Mouse (Mus musculus): ENCODE data around the gene Daam1.
A peak's percentile ranks its signal among the peaks of the same experiment; 100 is the strongest.

Gene Daam1

DNA sequence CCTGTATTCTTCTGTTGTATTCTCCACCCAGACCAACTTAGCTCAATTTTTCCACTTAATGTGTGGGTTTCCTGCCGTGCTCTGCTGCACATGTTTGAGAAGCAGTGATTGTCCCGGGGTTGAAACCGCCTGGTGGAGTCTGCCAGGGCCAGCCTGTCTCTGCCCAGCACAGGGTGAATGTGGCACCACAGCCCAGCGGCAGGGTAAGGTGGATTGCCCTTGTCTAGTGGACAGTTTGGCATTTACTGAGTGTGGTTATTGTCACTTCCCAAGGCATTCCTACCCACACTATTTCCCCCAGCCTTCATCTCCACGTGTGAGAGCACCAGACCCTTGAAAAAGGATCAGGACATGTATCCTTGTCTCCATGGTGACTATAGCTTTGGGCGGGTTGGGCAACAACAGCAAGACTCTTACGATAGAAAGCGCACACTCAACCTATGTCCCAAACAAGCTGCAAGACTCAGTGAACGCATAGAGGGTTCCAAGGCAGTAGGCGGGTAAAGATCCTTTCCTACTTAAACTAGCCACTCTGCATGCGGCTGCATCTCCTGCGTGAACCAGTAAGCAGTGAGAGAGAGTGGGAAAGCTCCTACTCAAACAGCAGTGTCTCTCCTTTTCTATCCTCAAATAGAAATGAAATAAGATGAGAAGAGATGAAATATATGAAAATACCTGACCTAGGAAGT, 139.2 kb downstream of the Daam1 start:
- no peak for DNase-seq (ENCODE audit: low spot score in 2 of 2)

DNA sequence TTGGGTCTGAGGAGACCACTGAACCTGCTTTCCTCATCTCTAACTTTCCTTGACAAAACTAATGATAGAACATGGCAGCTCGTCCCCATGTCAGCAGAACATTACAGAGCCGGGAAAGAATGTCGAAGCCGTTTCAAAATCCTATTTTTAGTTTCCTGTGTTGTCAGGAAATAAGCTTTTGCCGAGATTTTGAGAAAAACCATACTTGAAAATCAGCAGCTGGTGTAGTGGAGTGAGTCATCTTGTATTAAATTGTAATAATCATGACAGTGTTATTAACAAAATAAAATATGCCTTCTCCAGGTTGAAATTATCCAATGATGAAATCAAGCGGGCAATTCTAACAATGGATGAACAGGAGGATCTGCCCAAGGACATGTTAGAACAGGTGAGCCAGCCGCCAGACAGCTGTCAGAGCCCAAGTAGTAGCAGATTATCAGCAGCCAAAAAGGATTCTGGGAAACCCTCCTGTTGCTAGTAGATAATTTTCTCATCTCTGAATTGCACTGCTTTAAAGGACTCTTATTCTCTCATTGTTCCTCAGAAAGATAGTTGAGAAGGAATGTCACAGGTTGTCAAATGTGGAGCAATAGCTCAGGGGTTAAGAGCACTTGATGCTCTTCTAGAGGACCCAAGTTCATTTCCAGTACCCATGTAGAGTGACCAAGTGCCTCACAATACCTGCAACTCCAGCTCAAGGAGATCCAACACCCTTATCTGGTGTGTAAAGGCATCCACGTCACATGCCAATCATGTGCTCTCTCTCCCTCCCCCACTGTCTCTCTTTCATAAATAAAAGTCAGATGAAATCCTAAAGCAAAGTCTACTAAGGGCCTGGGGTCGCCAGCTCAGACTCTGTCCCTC, 140.1 kb downstream of the Daam1 start:
- DNase-seq (ENCODE audit: low spot score in 2 of 2): no peak

DNA sequence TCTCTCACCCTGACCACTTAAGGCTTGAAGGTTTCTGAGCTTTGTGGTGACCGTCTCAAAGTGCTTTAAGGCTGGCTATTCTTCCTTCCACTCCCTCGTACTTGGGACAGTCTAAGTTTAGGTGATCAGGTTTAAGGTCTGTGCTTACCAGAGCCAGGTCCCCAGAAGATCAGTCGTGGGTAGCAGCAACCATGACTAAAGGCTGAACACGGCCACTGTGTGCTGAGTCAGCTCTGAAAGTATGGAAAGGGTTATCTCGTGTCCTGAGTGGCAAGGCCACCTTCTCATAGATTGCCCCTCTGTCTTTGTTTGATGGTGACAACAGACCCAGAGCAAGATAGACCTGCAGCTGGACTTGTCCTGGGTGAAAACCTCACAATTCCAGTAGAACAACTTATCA, 141.2 kb downstream of the Daam1 start:
- DNase-seq (ENCODE audit: low spot score in 2 of 2): no peak

DNA sequence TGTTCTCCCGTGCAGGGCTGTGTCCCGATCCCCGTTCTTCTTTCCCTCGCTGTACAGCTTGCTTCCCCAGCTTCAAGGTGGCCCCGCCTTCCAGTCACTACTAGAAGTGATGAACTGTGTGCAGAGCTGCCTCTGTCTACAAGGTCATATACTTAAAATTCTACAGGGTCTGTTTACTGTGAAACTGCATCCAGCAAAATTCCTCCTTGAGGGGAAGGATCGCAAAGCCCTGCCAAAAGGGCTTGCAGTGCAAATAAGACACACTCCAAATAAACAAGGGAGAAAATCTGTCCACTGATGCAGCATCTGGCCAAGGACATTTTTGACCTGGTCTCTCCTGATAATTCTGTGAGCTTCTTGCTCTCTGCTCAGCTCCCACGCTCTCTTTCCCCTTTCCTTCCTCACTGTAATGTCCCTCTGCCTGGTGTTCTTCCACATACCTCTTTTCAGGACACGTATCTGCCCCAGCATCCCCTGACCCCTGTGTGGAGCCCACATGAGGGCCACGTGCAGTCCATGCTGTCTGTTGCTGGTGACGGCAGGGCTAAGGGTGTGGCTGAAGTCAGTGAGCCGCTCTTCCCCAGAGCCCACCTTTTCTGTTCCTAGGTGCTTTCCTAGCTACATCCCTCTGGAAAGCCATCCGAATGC, 141.9 kb downstream of the Daam1 start:
- DNase-seq (ENCODE audit: low spot score in 2 of 2): no peak

DNA sequence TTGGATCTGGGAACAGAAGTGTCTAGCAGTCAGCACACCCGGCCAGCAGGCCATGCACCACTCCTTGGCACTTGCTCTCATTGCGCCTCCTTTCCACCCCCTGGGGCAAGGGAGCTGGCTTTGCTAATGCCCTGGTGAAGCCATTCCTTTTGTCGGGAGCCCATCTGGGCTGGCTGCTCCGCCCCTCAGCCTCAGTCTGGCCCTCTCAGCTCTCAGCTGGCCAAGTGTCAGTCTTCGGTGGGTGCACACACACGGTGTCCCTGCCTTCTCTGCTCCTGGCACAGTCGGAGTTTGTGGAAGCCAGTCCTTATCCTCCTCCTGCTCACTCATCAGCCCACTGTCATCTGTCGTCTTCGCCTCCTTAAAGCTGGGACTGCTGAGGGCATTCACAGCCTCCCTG, 142.7 kb downstream of the Daam1 start:
- no peak for DNase-seq (ENCODE audit: low spot score in 2 of 2)

DNA sequence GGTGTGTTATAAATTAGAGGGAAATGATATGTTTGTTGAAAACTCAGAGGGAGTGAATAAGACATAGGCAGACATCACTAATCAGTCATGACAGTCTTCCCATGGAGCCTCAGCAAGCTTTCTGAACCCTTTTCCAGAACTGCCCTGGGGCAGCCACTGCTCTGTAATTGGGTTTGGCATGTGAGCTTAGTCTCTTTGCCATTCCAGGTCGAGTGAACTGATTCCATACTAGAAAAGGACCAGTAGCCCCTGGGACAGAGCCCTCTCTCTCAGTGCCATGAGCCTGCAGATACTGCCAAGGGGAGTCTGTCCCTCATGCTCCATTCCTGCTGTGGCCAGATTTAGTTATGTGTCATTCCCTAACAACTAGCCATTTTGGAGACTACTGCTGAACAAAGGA, 144.7 kb downstream of the Daam1 start:
- no peak for DNase-seq (ENCODE audit: low spot score in 2 of 2)

DNA sequence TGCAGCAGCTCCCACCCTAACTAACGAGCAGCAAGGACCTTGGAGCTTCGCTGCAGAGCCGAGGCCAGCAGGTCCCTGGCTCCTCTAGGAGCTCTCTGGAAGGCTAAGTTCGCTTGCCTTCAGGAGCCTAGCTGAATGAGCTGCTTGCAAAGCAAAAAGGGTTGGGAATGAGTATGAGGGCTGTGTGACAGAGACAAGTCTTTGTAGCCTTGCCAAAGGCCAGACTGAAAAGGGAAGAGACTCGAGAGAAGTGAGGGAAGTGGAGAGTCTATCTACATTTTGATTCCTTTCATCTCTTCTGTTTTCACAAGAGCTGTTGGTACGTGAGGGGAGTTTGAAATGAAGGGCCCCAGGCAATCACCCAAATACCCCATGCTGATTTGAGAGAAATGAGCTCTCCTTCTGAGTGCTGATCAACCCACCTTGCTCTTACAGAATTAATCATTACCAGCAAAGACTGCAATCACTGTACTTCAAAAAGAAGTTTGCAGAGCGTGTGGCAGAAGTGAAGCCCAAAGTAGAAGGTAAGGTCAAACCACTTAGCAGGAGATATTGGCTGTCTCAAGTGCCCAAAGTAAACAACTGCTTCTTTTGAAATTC, 145.6 kb downstream of the Daam1 start:
- peak in 1 of 2 experiments; percentile 39 for DNase-seq (ENCODE audit: low spot score in 2 of 2)

DNA sequence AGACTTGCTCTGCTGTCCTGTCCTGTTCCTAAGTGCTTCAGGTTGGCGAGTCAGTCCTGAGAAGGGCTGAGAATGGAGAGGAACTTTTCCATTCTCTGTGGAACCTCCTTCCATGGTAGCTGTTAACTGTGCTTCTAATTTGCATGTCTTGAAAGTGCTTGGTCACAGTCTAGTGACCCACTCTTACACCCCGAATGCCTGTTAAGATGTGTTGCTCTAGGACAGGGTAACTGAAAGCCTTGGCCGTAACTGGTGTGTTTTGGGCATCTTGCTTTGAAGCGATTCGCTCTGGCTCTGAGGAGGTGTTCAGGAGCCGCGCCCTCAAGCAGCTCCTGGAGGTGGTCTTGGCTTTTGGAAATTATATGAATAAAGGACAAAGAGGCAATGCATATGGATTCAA, 146.5 kb downstream of the Daam1 start:
- no peak for DNase-seq (ENCODE audit: low spot score in 2 of 2)

DNA sequence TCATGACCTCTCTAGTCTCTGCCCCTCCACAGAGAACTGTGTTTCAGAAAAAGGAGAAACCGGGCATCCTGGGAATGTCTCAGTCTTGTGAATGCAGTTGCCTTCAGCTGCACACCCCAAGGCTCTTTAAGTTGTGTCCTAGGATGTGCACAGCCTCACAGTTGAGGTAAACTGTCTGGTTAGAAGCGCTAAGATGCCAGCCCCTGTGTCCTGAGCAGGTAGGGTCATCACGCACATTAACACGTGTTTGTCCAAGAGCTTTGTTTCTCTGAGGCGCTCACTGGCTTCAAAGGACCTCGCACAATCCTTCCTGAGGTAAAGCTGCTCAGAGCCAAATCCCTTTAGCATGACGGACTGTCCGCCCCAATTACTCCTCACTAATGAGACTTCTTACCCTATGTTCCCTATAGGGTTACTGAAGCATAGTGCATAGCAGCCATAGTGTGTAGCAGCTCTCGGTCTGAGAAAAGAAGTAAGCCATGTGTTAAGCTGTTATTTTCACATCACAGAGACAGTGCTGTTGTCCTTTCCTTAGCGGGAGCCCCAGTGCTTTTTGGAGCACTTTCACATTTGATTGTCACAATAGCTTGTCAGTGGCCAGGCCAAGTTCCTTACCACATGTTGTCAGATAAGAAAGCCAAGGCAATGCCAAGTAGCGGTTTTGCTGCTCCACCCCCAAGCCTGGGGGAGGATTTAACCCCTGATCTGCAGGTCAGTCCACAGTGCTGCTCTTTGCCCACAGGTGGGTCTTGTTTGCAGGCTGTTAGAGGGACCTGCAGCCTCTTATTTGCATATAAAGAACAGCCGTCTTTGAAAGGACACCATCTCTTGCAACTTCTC, 147.9 kb downstream of the Daam1 start:
- no peak for DNase-seq (ENCODE audit: low spot score in 2 of 2)

DNA sequence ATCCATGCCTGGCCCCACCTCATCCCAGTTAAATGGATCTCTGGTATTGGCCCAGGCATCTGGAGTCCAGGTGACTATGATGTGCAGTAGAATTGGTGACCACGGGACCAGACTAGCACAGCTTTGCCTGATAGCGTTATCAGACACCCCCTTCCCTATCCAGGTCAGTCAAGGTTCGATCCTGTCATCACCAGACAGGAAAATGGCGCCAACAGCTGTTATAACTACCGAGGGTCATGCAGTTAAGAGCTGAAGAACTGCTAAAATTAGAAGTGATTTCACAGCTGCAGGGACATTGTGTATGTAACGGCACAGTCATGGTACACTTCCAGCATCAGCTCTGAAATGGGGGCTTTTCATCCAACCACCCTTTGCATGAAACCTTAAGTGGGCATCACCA, 149.3 kb downstream of the Daam1 start:
- DNase-seq (ENCODE audit: low spot score in 2 of 2): no peak

DNA sequence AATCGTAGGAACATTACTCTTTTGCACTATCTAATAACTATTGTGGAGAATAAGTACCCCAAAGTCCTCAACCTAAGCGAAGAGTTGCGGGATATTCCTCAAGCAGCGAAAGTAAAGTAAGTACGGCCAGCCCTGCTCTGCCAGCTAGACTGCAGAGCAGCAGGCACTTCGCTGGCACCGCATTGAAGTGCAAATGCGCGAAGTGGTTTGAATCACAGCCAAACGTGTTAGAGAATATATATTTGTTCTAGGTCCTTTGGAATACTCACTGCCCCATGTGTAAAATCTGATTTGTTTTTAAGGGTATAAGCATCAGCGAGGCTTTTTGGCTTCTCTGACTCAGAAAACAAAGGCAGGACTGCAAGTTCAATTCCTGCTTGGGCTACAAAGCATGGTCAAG, 149.9 kb downstream of the Daam1 start:
- peak in 1 of 2 experiments; percentile 47 for DNase-seq (ENCODE audit: low spot score in 2 of 2)

DNA sequence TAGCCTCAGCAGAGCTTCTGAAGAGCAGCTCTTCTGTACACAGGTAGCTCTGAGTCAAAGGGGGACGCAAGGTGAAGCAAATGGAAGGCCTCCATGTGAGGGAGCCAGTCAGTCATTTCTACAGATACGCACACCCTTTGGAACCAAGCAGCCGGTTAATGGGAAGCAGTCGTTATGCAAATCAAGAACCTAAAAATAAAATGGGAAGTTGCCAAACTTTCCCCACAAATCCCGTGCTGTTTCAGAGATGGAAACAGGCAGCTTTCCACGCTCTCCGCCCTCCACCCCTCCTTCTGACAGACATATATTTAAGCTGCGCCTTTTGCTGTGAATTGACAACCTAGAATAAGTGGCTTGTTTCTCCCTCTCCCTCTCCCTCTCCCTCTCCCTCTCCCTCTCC, 150.4 kb downstream of the Daam1 start:
- DNase-seq (ENCODE audit: low spot score in 2 of 2): peak in 1 of 2 experiments; percentile 54

DNA sequence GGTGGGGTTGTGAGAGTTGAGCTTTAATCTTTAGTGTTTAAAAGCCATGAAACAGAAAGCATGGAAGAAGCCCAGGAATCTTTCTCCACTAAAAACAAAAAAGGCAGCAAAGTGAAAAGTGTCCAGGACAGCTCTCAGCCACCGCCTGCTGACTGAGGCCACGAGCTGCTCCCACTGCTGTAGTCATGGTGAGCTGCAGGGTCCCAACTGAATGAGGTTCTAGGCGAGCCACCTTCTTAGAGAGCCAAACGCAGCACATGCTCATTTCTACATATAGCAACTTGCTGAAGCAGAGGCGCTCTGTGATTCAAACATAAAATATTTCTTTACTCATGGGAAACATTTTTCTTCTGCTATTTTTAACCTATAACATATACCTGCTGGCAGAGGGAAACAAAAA, 150.9 kb downstream of the Daam1 start:
- DNase-seq (ENCODE audit: low spot score in 2 of 2): no peak

DNA sequence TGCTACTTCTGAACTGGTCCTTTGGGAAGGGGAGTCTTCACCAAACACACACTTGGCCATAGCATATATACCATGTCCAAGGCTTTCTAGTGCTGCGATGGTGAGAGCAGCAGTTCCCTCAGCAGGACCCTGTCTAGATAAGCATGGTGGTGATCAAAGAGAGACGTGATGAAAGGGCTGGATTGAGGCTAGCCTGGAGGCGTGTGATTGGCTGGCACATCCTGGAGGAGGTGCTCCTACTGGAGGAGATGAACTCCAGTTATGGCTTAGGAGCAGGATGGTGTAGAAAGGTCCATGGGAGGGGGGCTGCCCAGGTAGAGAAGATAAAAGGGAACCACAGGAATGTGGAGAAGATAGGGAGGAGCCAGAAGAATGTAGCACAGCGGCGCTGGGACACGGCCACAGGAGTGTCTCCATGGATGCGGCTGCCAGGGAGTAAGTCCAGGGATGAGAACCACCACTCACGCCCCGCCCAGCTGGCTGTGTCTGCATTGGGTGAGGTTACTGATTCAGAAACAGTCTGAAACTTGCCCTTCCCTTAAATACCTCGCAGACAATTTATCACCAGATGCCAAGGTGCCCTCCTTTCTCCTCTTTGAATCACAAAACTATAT, 152.3 kb downstream of the Daam1 start:
- DNase-seq (ENCODE audit: low spot score in 2 of 2): no peak

DNA sequence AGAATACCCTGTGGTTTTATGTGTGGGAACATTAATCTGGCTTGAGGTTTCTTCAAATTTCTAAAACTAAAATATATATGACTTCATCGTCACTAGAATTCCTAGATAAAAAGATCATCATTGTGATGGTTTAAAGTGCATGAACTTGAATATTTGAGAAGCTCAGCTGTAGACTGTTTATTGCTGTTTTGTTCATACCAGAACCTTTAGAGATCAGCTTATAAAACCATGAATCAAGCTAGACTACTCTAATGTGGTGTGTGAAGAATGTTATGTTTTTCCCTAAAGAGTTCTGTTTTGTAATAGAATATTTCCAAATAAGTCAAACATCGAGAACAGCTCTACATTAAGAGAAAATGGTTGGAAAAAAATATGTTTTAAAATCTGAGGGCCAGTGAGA, 156.3 kb downstream of the Daam1 start:
- no peak for DNase-seq (ENCODE audit: low spot score in 2 of 2)

DNA sequence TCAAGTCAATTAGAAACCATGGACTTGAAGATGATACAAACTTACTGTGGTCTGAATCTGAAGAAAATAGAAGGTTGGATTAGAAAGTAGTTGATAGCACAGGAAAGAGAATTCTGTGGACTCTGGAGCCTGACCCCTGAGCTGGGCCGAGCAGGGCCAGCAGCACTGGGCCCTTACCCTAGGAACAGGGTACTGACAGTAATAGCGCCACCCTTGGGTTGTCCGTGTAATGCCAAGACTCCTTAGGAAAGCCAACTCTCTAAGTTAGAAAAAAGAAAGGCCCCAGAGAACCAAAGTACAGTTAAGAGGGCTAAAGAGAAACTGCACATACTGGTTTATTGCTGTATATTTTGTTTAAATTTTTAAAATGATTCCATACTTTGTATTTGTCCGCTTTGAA, 157.0 kb downstream of the Daam1 start:
- DNase-seq (ENCODE audit: low spot score in 2 of 2): no peak

DNA sequence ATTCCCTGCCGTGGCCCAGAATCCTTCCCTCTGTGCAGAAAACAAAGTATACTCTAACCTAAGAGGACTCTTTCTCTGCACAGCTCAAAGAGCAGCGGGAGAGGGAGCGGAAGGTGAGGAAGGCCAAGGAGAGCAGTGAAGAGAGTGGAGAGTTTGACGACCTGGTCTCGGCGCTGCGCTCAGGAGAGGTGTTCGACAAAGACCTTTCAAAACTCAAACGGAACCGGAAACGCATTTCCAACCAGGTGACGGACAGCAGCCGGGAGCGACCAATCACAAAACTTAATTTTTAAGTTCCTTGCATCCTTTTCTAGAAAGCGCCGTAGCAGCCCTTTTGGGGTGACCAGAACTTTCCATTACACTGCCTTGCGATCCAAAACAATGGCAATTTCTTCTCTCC, 158.7 kb downstream of the Daam1 start:
- no peak for DNase-seq (ENCODE audit: low spot score in 2 of 2)

DNA sequence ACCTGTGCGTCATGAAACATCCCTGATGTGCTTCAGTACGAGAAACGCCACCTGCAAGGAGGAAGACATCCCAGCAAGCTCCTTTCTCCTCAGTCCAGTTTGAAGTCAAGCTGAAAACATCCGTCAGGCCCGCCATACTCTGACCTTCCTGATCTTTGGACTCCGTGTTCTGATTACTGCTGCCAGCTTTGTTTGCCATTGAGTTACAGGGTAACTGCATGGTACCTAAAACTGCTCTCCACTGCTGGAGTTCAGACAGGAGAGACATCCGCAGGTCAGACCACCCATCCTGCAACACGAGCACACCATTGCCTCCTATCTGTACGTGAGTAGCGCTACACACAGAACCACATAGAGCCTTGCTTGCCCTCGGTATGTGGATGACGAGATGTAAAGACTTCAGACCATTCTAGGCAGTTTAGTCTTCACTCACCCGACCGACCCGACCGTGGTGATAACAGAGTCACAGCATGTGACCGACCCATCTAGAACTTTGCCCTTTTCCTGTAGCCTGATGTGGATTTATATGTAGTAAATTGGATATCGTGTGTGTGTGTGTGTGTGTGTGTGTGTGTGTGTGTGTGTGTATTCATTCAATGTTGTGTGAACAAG, 161.8 kb downstream of the Daam1 start:
- DNase-seq (ENCODE audit: low spot score in 2 of 2): no peak

DNA sequence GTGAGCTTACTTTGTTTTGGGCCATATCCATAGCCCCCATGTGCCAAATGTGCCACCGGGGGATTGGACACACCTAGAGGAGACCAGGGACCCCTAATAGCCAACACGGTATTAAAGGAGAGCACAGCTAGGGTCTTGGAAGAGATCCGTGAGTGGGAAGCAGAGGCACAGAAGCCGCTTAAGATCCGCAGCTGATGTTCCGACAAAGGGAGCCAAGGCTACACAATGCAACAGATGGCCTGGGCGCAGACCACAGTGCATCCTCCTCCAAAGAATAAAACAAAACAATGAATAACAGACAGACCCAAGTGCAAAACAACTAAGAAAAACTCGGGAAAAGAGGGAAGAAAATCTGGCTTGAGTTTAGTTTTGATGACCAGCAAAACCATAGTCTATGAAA, 165.0 kb downstream of the Daam1 start:
- no peak for DNase-seq (ENCODE audit: low spot score in 2 of 2)

DNA sequence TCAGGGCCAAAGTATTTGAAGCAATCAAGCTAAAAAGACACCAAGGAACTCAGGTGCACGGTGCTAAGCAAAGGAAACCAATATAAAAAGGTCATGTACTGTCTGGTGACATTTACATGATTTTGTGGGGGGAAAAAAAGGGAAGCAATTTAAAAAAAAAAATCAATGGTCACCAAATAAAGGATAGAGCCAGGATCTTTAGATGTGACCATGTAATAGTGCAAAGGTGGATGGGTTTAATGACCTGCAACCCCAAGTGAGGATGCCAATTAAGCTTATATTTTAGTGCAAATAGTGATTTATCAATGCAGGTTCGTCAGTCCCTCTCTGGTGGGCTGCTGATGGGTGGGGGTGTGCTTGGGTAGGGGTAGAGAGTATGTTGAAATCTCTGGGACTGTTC, 166.0 kb downstream of the Daam1 start:
- no peak for DNase-seq (ENCODE audit: low spot score in 2 of 2)

DNA sequence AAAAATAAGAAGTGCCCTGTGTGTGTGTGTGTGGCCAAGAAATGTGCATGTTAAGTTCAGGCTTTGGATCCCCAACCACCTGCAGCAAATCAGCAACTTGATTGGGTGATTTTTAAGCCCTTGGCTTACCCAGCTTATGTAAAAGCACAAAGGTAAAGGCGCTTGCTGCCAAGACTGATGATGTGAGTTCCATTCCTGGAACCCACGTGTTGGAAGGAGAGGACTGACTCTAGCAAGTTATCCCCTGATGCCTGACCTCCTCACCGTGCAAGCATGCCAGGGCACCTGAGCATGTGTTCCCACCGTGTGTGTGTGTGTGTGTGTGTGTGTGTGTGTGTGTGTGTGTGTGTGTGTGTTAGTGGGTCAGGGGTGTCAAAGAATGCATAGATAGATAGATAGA, 166.5 kb downstream of the Daam1 start:
- DNase-seq (ENCODE audit: low spot score in 2 of 2): no peak
